Mouse (Mus musculus): Measurements from ENCODE around the gene Etl4. TPM values are rescaled to one million over a fixed set of nuclear protein-coding genes. Genes with fewer than 3 reads are reported as not detected.

Etl4 gene
- total RNA-seq, 2 experiments from 2014 or later: 95.1 to 97.2 TPM

GRCm38 (mm10) chr2:20693772-20694171, 784.2 kb downstream of the Etl4 start:
- intact Hi-C loops (cut with DNase I): no loop called here
- DNase-seq (ENCODE audit: extremely low spot score in 1 of 2, low spot score in 2 of 2): no peak

GRCm38 (mm10) chr2:20697719-20698118, 788.1 kb downstream of the Etl4 start:
- intact Hi-C loops (cut with DNase I): no loop called here
- no peak for DNase-seq (ENCODE audit: extremely low spot score in 1 of 2, low spot score in 2 of 2)

GRCm38 (mm10) chr2:20705110-20705509, 795.5 kb downstream of the Etl4 start:
- no peak for DNase-seq (ENCODE audit: extremely low spot score in 1 of 2, low spot score in 2 of 2)
- intact Hi-C loops (cut with DNase I): no loop called here

GRCm38 (mm10) chr2:20710589-20710988, 801.0 kb downstream of the Etl4 start:
- no peak for DNase-seq (ENCODE audit: extremely low spot score in 1 of 2, low spot score in 2 of 2)
- intact Hi-C loops (cut with DNase I): no loop called here

GRCm38 (mm10) chr2:20711024-20711423, 801.4 kb downstream of the Etl4 start:
- intact Hi-C loops (cut with DNase I): no loop called here
- no peak for DNase-seq (ENCODE audit: extremely low spot score in 1 of 2, low spot score in 2 of 2)

GRCm38 (mm10) chr2:20719105-20719504, 809.5 kb downstream of the Etl4 start:
- DNase-seq (ENCODE audit: extremely low spot score in 1 of 2, low spot score in 2 of 2): peak in 1 of 2 experiments; percentile 18
- intact Hi-C loops (cut with DNase I): no loop called here

GRCm38 (mm10) chr2:20721098-20721497, 811.5 kb downstream of the Etl4 start:
- intact Hi-C loops (cut with DNase I): no loop called here
- DNase-seq (ENCODE audit: extremely low spot score in 1 of 2, low spot score in 2 of 2): no peak

- intact Hi-C loops (cut with DNase I): no loop called here
- no peak for DNase-seq (ENCODE audit: extremely low spot score in 1 of 2, low spot score in 2 of 2)
Observed at GRCm38 (mm10) chr2:20722165-20722991, 812.8 kb downstream of the Etl4 start.

- no peak for DNase-seq (ENCODE audit: extremely low spot score in 1 of 2, low spot score in 2 of 2)
- intact Hi-C loops (cut with DNase I): no loop called here
Observed at GRCm38 (mm10) chr2:20723990-20724745, 814.6 kb downstream of the Etl4 start.

GRCm38 (mm10) chr2:20726974-20727373, 817.4 kb downstream of the Etl4 start:
- intact Hi-C loops (cut with DNase I): no loop called here
- no peak for DNase-seq (ENCODE audit: extremely low spot score in 1 of 2, low spot score in 2 of 2)

GRCm38 (mm10) chr2:20727752-20728438, 818.3 kb downstream of the Etl4 start:
- intact Hi-C loops (cut with DNase I): no loop called here
- no peak for DNase-seq (ENCODE audit: extremely low spot score in 1 of 2, low spot score in 2 of 2)

- DNase-seq (ENCODE audit: extremely low spot score in 1 of 2, low spot score in 2 of 2): no peak
- intact Hi-C loops (cut with DNase I): no loop called here
Observed at GRCm38 (mm10) chr2:20735444-20735843, 825.9 kb downstream of the Etl4 start.

- no peak for DNase-seq (ENCODE audit: extremely low spot score in 1 of 2, low spot score in 2 of 2)
- intact Hi-C loops (cut with DNase I): no loop called here
Observed at GRCm38 (mm10) chr2:20736324-20737015, 826.9 kb downstream of the Etl4 start.

- DNase-seq (ENCODE audit: extremely low spot score in 1 of 2, low spot score in 2 of 2): no peak
- intact Hi-C loops (cut with DNase I): no loop called here
Observed at GRCm38 (mm10) chr2:20737112-20737808, 827.7 kb downstream of the Etl4 start.

- DNase-seq (ENCODE audit: extremely low spot score in 1 of 2, low spot score in 2 of 2): no peak
- intact Hi-C loops (cut with DNase I): no loop called here
Observed at GRCm38 (mm10) chr2:20737837-20738236, 828.3 kb downstream of the Etl4 start.

- no peak for DNase-seq (ENCODE audit: extremely low spot score in 1 of 2, low spot score in 2 of 2)
- intact Hi-C loops (cut with DNase I): no loop called here
Observed at GRCm38 (mm10) chr2:20747723-20748122, 838.1 kb downstream of the Etl4 start.

GRCm38 (mm10) chr2:20748481-20748880, 838.9 kb downstream of the Etl4 start:
- DNase-seq (ENCODE audit: extremely low spot score in 1 of 2, low spot score in 2 of 2): no peak
- intact Hi-C loops (cut with DNase I): no loop called here

- no peak for DNase-seq (ENCODE audit: extremely low spot score in 1 of 2, low spot score in 2 of 2)
- intact Hi-C loops (cut with DNase I): no loop called here
Observed at GRCm38 (mm10) chr2:20749687-20750086, 840.1 kb downstream of the Etl4 start.
